Mouse (Mus musculus) ES-E14 (cell line): ENCODE results near the gene Bcr.

ENCODE experiments used
- CHD2 ChIP-seq: IDR thresholded peaks from 2 replicates; pipeline ENCODE4 v1.6.1; 2014; ENCODE audit warnings: mild to moderate bottlenecking, low read depth, low read length, inconsistent platforms
- MAFK ChIP-seq: IDR thresholded peaks from 2 replicates; pipeline ENCODE4 v1.6.1; 2014; ENCODE audit warnings: mild to moderate bottlenecking, low read depth, low read length, inconsistent platforms; ENCODE audit not compliant: insufficient read depth

DNA sequence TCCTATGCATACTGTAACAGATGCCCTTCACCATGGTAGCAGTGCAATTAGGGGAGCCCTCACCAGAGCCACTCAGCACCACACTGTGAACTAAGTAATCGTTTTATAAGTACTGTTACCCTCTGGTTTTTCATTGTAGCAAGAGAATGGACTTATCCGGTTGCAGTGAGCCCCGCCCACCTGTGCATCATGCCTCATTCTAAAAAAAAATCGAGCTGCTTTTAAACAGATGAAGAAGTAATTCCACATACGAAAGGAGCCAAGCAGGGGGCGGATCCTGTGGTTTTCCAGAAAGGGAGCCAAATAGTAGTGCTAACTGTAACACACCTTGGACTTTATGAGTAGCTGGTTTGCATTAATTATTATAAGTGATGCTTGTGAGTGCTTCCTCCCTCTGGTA, 58.1 kb downstream of the Bcr start:
- TF ChIP-seq MAFK (no peak), CHD2 (no peak)
